Mouse (Mus musculus) MEL (cell line): ENCODE results near the gene Gm49416. TPM values are rescaled to one million over a fixed set of nuclear protein-coding genes. Genes with fewer than 3 reads are reported as not detected.
"Not testable (repeated sequence)": the region's sequence is repeated elsewhere in the genome, so short reads cannot be mapped to it uniquely, and the experiment has no call there.

ENCODE experiments used
- DNase-seq: peaks from one replicate; pipeline ENCODE4 v3.0.0; 2011; ENCODE audit warnings: low read depth, low spot score
- H3K27ac ChIP-seq: 2 replicates; pipeline ENCODE4 v1.5.1; 2012; ENCODE audit warnings: low read depth, mild to moderate bottlenecking, control low read depth, low read length, moderate library complexity; ENCODE audit not compliant: control insufficient read depth
- H3K27me3 ChIP-seq, 2 experiments: fragments of 150-350 bp in 1 of 2; sonication (generic) in 1 of 2; 2 replicates each; pipeline ENCODE4 v1.6.1; 2012; ENCODE audit warnings: low read length in 2 of 2, mild to moderate bottlenecking in 2 of 2, improper control_type of control experiment in 1 of 2, moderate library complexity in 1 of 2; ENCODE audit not compliant: insufficient read depth in 2 of 2, control insufficient read depth in 1 of 2
- H3K36me3 ChIP-seq, 2 experiments: 2 replicates each; pipeline ENCODE4 v1.6.1; 2012 to 2014; ENCODE audit warnings: low read length in 2 of 2, improper control_type of control experiment in 1 of 2, inconsistent platforms in 1 of 2, mild to moderate bottlenecking in 1 of 2; ENCODE audit not compliant: insufficient read depth in 2 of 2, control insufficient read depth in 1 of 2
- H3K4me1 ChIP-seq, 2 experiments: fragments of 150-350 bp in 1 of 2; sonication (generic) in 1 of 2; 2 replicates each; pipeline ENCODE4 v1.6.1; 2012; ENCODE audit warnings: low read length in 2 of 2, improper control_type of control experiment in 1 of 2, mild to moderate bottlenecking in 1 of 2; ENCODE audit not compliant: insufficient read depth in 2 of 2, control insufficient read depth in 1 of 2
- H3K4me3 ChIP-seq, 2 experiments: fragments of 150-350 bp in 1 of 2; sonication (generic) in 1 of 2; 2 replicates each; pipeline ENCODE4 v1.5.1; 2012; ENCODE audit warnings: low read depth in 2 of 2, low read length in 2 of 2, mild to moderate bottlenecking in 2 of 2, moderate library complexity in 2 of 2, control low read depth in 1 of 2, improper control_type of control experiment in 1 of 2; ENCODE audit not compliant: control insufficient read depth in 1 of 2, insufficient read depth in 1 of 2
- H3K79me2 ChIP-seq: 2 replicates; pipeline ENCODE4 v1.6.1; 2012; ENCODE audit warnings: mild to moderate bottlenecking, low read length, moderate library complexity; ENCODE audit not compliant: control insufficient read depth, poor library complexity, insufficient read depth
- H3K9ac ChIP-seq: 2 replicates; pipeline ENCODE4 v1.6.1; 2012; ENCODE audit warnings: low read depth, mild to moderate bottlenecking, control low read depth, low read length, moderate library complexity; ENCODE audit not compliant: control insufficient read depth, poor library complexity, severe bottlenecking
- H3K9me3 ChIP-seq: fragments of 150-350 bp; sonication (generic); replicated peaks from 2 replicates; pipeline ENCODE4 v1.6.1; 2012; ENCODE audit warnings: mild to moderate bottlenecking, low read length, improper control_type of control experiment, moderate library complexity; ENCODE audit not compliant: insufficient read depth
- BHLHE40 ChIP-seq: IDR thresholded peaks from 2 replicates; pipeline ENCODE4 v1.6.1; 2012; ENCODE audit warnings: low read depth, mild to moderate bottlenecking, inconsistent platforms, low read length, improper control_type of control experiment, borderline replicate concordance
- E2F4 ChIP-seq: IDR thresholded peaks from 2 replicates; pipeline ENCODE4 v1.6.1; 2011; ENCODE audit warnings: low read depth, low read length, improper control_type of control experiment, borderline replicate concordance
- HCFC1 ChIP-seq: IDR thresholded peaks from 2 replicates; pipeline ENCODE4 v1.6.1; 2012; ENCODE audit warnings: low read depth, mild to moderate bottlenecking, inconsistent platforms, low read length, improper control_type of control experiment, moderate library complexity
- MAFK ChIP-seq: IDR thresholded peaks from 2 replicates; pipeline ENCODE4 v1.6.1; 2011; ENCODE audit warnings: low read depth, mild to moderate bottlenecking, low read length, improper control_type of control experiment, borderline replicate concordance
- MAZ ChIP-seq: IDR thresholded peaks from 2 replicates; pipeline ENCODE4 v1.6.1; 2012; ENCODE audit warnings: low read depth, mild to moderate bottlenecking, inconsistent platforms, low read length, improper control_type of control experiment
- MEF2A ChIP-seq: IDR thresholded peaks from 2 replicates; pipeline ENCODE4 v1.6.1; 2014; ENCODE audit warnings: low read depth, mild to moderate bottlenecking, inconsistent platforms, low read length, improper control_type of control experiment; ENCODE audit not compliant: poor library complexity, insufficient replicate concordance, severe bottlenecking; ENCODE audit errors: extremely low read depth
- NELFE ChIP-seq: IDR thresholded peaks from 2 replicates; pipeline ENCODE4 v1.6.1; 2011; ENCODE audit warnings: low read depth, low read length, improper control_type of control experiment
- NRF1 ChIP-seq: IDR thresholded peaks from 2 replicates; pipeline ENCODE4 v1.6.1; 2014; ENCODE audit warnings: low read depth, mild to moderate bottlenecking, inconsistent platforms, low read length, improper control_type of control experiment, moderate library complexity; ENCODE audit not compliant: poor library complexity, insufficient read depth, severe bottlenecking
- TBP ChIP-seq: IDR thresholded peaks from 2 replicates; pipeline ENCODE4 v1.8.0; 2011; ENCODE audit warnings: low read depth, low read length, improper control_type of control experiment
- USF1 ChIP-seq: IDR thresholded peaks from 2 replicates; pipeline ENCODE4 v1.6.1; 2014; ENCODE audit warnings: low read depth, mild to moderate bottlenecking, inconsistent platforms, low read length, improper control_type of control experiment, moderate library complexity
- ZKSCAN1 ChIP-seq: IDR thresholded peaks from 2 replicates; pipeline ENCODE4 v1.6.1; 2012; ENCODE audit warnings: low read depth, mild to moderate bottlenecking, inconsistent platforms, low read length, improper control_type of control experiment, moderate library complexity
- ZMIZ1 ChIP-seq: IDR thresholded peaks from 2 replicates; pipeline ENCODE4 v1.6.1; 2012; ENCODE audit warnings: low read depth, mild to moderate bottlenecking, inconsistent platforms, low read length, improper control_type of control experiment, moderate library complexity
- ZNF384 ChIP-seq: IDR thresholded peaks from 2 replicates; pipeline ENCODE4 v1.6.1; 2012; ENCODE audit warnings: low read depth, mild to moderate bottlenecking, inconsistent platforms, low read length, improper control_type of control experiment
- polyA plus RNA-seq, 2 experiments: library from polyadenylated mRNA; stranded (reverse) in 1 of 2; unstranded in 1 of 2; fragments of >175 nt in 1 of 2; fragments of >200 nt in 1 of 2; gene quantifications; 2 replicates each; pipeline versions ENCODE4 v1.2.1 to v1.2.4; 2012; ENCODE audit warnings: low replicate concordance in 2 of 2, low read depth in 1 of 2; ENCODE audit not compliant: insufficient read length in 2 of 2, insufficient read depth in 1 of 2, missing spikeins in 1 of 2
- total RNA-seq: library from RNA; depleted of rRNA; stranded (reverse); fragments of 300-350 nt; gene quantifications from 2 replicates; pipeline ENCODE4 v1.2.3, GENCODE M21; 2012

Gm49416 gene
- total and polyA plus RNA-seq, 3 experiments, result 0.77 to 31.2 TPM; not detected in 1

DNA sequence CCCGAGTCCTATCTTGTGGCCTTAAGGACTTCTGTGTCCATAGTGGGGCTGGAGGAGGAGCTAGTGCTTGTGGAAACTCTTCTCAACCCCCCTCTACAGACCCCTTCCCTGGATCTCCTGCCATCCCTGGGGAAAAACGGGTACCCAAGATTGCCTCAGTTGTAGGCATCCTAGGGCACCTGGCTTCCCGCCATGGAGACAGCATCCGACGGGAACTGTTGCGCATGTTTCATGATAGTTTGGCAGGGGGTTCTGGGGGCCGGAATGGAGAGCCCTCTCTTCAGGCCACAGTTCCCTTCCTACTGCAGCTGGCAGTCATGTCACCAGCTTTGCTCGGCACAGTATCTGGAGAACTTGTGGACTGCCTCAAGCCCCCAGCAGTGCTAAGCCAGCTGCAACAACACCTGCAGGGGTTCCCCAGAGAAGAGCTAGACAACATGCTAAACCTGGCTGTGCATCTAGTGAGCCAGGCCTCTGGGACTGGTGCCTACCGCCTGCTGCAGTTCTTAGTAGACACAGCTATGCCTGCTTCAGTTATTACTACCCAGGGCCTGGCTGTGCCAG, 6.8 kb downstream of the Gm49416 start:
- Histone ChIP-seq H3K4me1 (peaks cover 5 to 21% of the 10 kb centered on the region in 2 experiments; a peak in 3 of 4 replicates), H3K9me3 (no peaks in the 10 kb centered on the region), H3K79me2 (peaks cover 52% of the 10 kb centered on the region), H3K36me3 (peaks cover 0 to 44% of the 10 kb centered on the region in 2 experiments; a peak in 2 of 4 replicates), H3K27ac (no peak overlapping the region), H3K27me3 (no peaks in the 10 kb centered on the region), H3K9ac (no peak overlapping the region; the same call in 1 of the 2 replicates), H3K4me3 (no peak overlapping the region)
- no peak for DNase-seq
- TF ChIP-seq NRF1, result no peak
- TF ChIP-seq E2F4, result no peak
- no peak for TF ChIP-seq MAZ
- no peak for TF ChIP-seq MEF2A
- TF ChIP-seq HCFC1, result no peak
- TF ChIP-seq NELFE, result no peak
- no peak for TF ChIP-seq ZNF384
- TF ChIP-seq TBP, result no peak
- no peak for TF ChIP-seq USF1
- TF ChIP-seq ZKSCAN1, result no peak
- no peak for TF ChIP-seq ZMIZ1
- no peak for TF ChIP-seq MAFK
- TF ChIP-seq BHLHE40, result no peak

DNA sequence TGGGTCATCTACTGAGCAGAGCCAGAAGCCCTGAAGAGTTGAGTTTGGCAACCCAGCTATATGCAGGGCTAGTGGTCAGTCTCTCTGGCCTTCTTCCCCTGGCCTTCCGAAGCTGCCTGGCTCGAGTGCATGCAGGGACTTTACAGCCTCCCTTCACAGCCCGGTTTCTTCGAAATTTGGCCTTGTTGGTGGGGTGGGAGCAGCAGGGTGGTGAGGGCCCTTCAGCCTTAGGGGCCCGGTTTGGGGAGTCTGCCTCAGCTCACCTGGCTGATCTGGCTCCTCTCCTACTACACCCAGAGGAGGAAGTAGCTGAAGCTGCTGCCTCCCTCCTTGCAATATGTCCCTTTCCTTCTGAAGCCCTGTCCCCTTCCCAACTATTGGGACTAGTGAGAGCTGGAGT, 7.5 kb downstream of the Gm49416 start:
- peaks cover 5 to 21% of the 10 kb centered on the region in 2 experiments; a peak in 3 of 4 replicates for H3K4me1 ChIP-seq
- not testable (repeated sequence) for H3K4me3 ChIP-seq
- peak overlapping the region; percentile 96 for H3K27ac ChIP-seq

More for the DNA sequence above, 7.5 kb downstream of the Gm49416 start:
- DNase-seq, result peak; percentile 27
- not testable (repeated sequence) for H3K27me3 ChIP-seq, H3K9me3 ChIP-seq
- Histone ChIP-seq H3K9ac (peak overlapping the region; percentile 81), H3K36me3 (peaks cover 0 to 41% of the 10 kb centered on the region in 2 experiments; a peak in 2 of 4 replicates), H3K79me2 (peaks cover 51% of the 10 kb centered on the region)
